Mouse (Mus musculus): ENCODE data around the gene Cxcl2. TPM values are rescaled to one million over a fixed set of nuclear protein-coding genes. Genes with fewer than 3 reads are reported as not detected.

Cxcl2 gene
- not detected for polyA plus RNA-seq (2015; fragmentation: Illumina TruSeq; extraction: RNeasy Lipid Tissue Mini Kit (QIAGEN cat#74804); ENCODE audit: insufficient read depth, low read depth, low replicate concordance)

GRCm38 (mm10) chr5:90903339-90904020 is at the start of gene Cxcl2:
Gene Cxcl2, plus strand, starts transcription at chr5:90903871.

GRCm38 (mm10) chr5:90890519-90891463 is 12.9 kb upstream of the Cxcl2 start, which contains the start of gene Cxcl1:
Gene Cxcl1, plus strand, starts transcription at chr5:90891241.

GRCm38 (mm10) chr5:90930971-90931851 is 27.5 kb downstream of the Cxcl2 start, which contains the start of gene Mthfd2l:
Gene Mthfd2l, plus strand, starts transcription at chr5:90931117.

Other genes with a start within 250 kb of the Cxcl2 start
- not detected for gene Cxcl5, start 144.5 kb upstream of the Cxcl2 start, polyA plus RNA-seq (2015; fragmentation: Illumina TruSeq; extraction: RNeasy Lipid Tissue Mini Kit (QIAGEN cat#74804); ENCODE audit: insufficient read depth, low read depth, low replicate concordance)
- gene Ppbp, start 135.4 kb upstream of the Cxcl2 start, polyA plus RNA-seq (2015; fragmentation: Illumina TruSeq; extraction: RNeasy Lipid Tissue Mini Kit (QIAGEN cat#74804); ENCODE audit: insufficient read depth, low read depth, low replicate concordance) = 3.0 TPM
- 26.1 TPM for gene Pf4, start 131.4 kb upstream of the Cxcl2 start, polyA plus RNA-seq (2015; fragmentation: Illumina TruSeq; extraction: RNeasy Lipid Tissue Mini Kit (QIAGEN cat#74804); ENCODE audit: insufficient read depth, low read depth, low replicate concordance)
- gene Cxcl3, start 117.8 kb upstream of the Cxcl2 start, polyA plus RNA-seq (2015; fragmentation: Illumina TruSeq; extraction: RNeasy Lipid Tissue Mini Kit (QIAGEN cat#74804); ENCODE audit: insufficient read depth, low read depth, low replicate concordance) = not detected
- gene Cxcl15, start 109.3 kb upstream of the Cxcl2 start, polyA plus RNA-seq (2015; fragmentation: Illumina TruSeq; extraction: RNeasy Lipid Tissue Mini Kit (QIAGEN cat#74804); ENCODE audit: insufficient read depth, low read depth, low replicate concordance) = not detected
- 0.76 TPM for gene Cxcl1, start 12.6 kb upstream of the Cxcl2 start, polyA plus RNA-seq (2015; fragmentation: Illumina TruSeq; extraction: RNeasy Lipid Tissue Mini Kit (QIAGEN cat#74804); ENCODE audit: insufficient read depth, low read depth, low replicate concordance)
- gene Mthfd2l, start 27.2 kb downstream of the Cxcl2 start, polyA plus RNA-seq (2015; fragmentation: Illumina TruSeq; extraction: RNeasy Lipid Tissue Mini Kit (QIAGEN cat#74804); ENCODE audit: insufficient read depth, low read depth, low replicate concordance) = 2.8 TPM
- gene Epgn, start 123.6 kb downstream of the Cxcl2 start, polyA plus RNA-seq (2015; fragmentation: Illumina TruSeq; extraction: RNeasy Lipid Tissue Mini Kit (QIAGEN cat#74804); ENCODE audit: insufficient read depth, low read depth, low replicate concordance) = not detected
- not detected for gene Ereg, start 170.8 kb downstream of the Cxcl2 start, polyA plus RNA-seq (2015; fragmentation: Illumina TruSeq; extraction: RNeasy Lipid Tissue Mini Kit (QIAGEN cat#74804); ENCODE audit: insufficient read depth, low read depth, low replicate concordance)
- gene Areg, start 235.7 kb downstream of the Cxcl2 start, polyA plus RNA-seq (2015; fragmentation: Illumina TruSeq; extraction: RNeasy Lipid Tissue Mini Kit (QIAGEN cat#74804); ENCODE audit: insufficient read depth, low read depth, low replicate concordance) = not detected